Mouse (Mus musculus) embryonic fibroblast, embryonic 13.5 days (primary cell): Measurements from ENCODE around the gene Rbfox3. TPM values are rescaled to one million over a fixed set of nuclear protein-coding genes. Genes with fewer than 3 reads are reported as not detected.

Experiments
- H3K27ac ChIP-seq: 2 replicates; pipeline ENCODE4 v1.5.1; 2012; ENCODE audit warnings: low read length, control low read depth, inconsistent platforms; ENCODE audit not compliant: insufficient read depth
- H3K4me1 ChIP-seq: 2 replicates; pipeline ENCODE4 v1.6.1; 2011; ENCODE audit warnings: low read length; ENCODE audit not compliant: control insufficient read depth, insufficient read depth
- H3K4me3 ChIP-seq: 2 replicates; pipeline ENCODE4 v1.5.1; 2011; ENCODE audit warnings: mild to moderate bottlenecking, control low read depth, low read length; ENCODE audit not compliant: insufficient read depth
- CTCF ChIP-seq: IDR thresholded peaks from 2 replicates; pipeline ENCODE4 v1.5.1; 2011; ENCODE audit warnings: mild to moderate bottlenecking, control low read depth, low read length, moderate library complexity, borderline replicate concordance; ENCODE audit not compliant: insufficient read depth
- POLR2A ChIP-seq: IDR thresholded peaks from 2 replicates; pipeline ENCODE4 v1.6.1; 2011; ENCODE audit warnings: low read depth, mild to moderate bottlenecking, control low read depth, low read length, moderate library complexity
- polyA plus RNA-seq: library from polyadenylated mRNA; stranded (reverse); fragments of >200 nt; gene quantifications from 2 replicates; pipeline ENCODE4 v1.2.4, GENCODE M21; 2011; ENCODE audit warnings: low read depth; ENCODE audit not compliant: missing spikeins, insufficient read length

Gene Rbfox3
- polyA plus RNA-seq, 1 experiment = not detected

DNA sequence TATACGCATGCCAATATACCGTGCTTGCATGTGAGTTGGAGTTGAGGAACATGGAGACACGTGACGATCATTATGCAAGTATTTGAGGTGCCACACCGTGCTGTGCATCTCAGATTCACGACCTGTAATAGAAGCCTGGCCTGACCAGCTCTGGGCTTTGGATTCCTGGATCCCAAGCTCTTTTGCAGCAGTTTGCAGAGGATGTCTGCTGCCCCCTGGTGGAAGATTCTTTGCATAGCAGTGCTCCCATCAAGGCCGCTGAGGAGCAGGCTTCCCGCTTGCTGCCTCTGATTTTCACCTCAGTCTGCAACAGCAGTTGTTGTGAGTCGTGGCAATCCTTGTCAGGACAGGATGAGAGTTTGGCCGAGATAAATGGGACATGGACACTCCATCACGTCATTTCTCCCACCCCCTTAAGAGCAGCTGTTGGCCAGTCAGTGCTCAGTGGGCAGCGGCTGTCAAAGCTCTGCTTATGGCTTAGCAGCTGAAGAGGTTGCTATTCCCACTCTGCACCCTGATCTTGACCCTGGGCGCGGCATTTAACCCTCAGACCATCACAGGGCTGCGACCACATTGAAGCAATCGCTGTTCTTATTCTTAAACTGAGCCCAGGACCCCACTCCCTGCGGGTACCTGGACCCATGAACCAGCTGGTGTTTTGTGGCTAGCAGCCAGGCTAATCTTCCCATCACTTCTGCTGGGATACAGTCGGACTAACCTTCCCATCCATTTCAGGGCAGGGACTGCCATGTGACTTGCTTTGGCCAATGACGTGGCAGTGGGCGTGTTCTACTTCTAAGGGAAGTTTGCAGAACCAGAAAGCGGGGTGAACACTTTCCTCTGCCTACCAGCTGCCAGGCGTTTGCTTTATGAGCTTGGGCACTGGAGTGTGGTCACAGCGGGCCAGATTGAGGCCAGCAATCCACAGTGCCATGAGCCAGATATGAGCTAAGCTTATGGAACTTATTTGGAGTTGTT is 172.3 kb downstream of the Rbfox3 start:
- no peak overlapping the region for H3K27ac ChIP-seq
- TF ChIP-seq POLR2A = no peak
- peak; percentile 73 for TF ChIP-seq CTCF
- no peak overlapping the region for H3K4me3 ChIP-seq
- no peaks in the 10 kb centered on the region for H3K4me1 ChIP-seq

DNA sequence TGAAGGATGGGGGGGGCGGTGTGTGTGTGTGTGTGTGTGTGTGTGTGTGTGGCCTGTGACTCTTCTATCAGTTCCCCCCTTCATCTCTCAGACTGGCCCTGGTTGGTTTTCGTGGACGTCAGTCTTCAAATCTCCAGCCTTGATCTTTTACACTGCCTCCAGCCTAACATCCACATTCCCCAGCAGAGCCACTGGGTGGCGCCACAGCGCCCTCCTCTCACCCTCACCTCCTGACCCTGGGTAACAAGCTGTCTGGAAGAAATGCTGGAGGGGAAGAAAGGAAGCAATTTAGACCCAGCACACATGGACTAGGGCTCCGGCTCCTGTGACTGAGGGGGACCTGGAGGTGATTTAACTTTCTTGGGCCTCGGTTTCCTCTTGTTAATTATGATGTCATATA is 173.1 kb downstream of the Rbfox3 start:
- TF ChIP-seq CTCF (no peak), POLR2A (no peak)
- Histone ChIP-seq H3K4me1 (no peaks in the 10 kb centered on the region), H3K27ac (no peak overlapping the region), H3K4me3 (no peak overlapping the region)

GRCm38 (mm10) chr11:118737821-118738220 is 173.6 kb downstream of the Rbfox3 start:
- no peak overlapping the region for H3K4me3 ChIP-seq
- H3K4me1 ChIP-seq = no peaks in the 10 kb centered on the region
- no peak for TF ChIP-seq POLR2A
- no peak for TF ChIP-seq CTCF
- no peak overlapping the region for H3K27ac ChIP-seq

DNA sequence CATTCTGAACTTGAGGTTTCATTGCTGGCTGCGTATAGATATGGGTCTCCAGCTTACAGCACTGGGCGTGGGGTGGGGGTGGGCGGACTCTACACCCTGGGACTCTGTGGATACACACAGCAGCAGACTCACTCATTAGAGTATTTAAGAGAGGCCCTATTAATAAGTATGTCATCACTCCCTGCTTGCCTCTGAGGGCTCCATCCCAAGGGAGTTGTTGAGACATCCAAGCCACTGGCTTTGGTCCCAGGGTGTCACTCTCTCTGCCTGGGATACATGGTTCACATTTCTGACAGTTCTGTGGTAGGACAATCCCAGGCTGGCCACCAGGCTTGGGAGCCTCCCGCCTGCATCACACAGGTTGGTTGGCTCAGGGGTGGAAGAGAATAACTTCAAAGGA is 174.4 kb downstream of the Rbfox3 start:
- no peak for TF ChIP-seq POLR2A
- TF ChIP-seq CTCF = no peak
- Histone ChIP-seq H3K4me1 (no peaks in the 10 kb centered on the region), H3K27ac (no peak overlapping the region), H3K4me3 (no peak overlapping the region)

DNA sequence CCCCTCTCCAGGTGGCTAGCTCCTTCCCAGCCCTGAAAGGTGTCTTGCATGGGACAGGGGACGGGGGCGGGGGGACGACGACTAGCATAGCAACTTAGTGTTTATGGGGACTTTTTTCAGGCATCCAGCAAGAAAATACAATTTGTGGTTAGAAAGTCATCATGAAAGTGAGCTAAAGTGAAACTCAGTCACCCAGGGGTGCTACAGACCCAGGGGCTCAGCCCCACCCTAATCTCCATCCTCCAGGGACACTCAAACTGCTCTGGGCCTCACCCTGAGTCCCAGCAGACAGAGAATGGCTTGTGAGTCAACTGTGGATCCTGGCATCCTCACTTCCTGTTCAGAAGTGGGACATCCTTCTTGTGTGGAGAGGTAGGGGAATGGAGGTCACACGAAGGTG is 179.7 kb downstream of the Rbfox3 start:
- TF ChIP-seq CTCF = no peak
- Histone ChIP-seq H3K27ac (no peak overlapping the region), H3K4me1 (no peaks in the 10 kb centered on the region; the same call in none of the 2 replicates)

DNA sequence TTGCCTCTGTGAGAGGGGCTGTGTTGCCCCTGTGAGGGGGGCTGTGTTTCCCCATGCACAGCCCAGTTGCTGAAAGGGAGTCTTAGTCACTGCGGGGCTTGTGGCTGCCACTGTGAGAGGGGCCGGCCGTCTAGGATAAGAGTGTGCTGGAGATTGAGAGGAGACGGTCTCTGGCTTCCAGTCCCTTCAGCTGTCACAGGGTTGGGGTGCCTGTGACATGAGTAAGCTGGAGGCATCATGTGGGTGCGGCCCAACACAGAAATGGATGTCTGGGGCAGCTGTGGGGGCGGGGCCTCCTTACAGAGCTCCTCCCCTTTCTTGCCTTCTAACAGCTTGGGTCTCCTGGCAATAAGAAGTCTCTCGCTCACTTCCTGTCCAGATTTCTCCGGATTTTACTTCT is 182.0 kb downstream of the Rbfox3 start:
- no peak for TF ChIP-seq CTCF
- TF ChIP-seq POLR2A = no peak
- no peak overlapping the region for H3K4me3 ChIP-seq
- no peaks in the 10 kb centered on the region; the same call in none of the 2 replicates for H3K4me1 ChIP-seq
- H3K27ac ChIP-seq = no peak overlapping the region

More for the DNA sequence above, 179.7 kb downstream of the Rbfox3 start:
- H3K4me3 ChIP-seq = no peak overlapping the region

- TF ChIP-seq CTCF = no peak
- no peak for TF ChIP-seq POLR2A
- Histone ChIP-seq H3K27ac (no peak overlapping the region), H3K4me3 (no peak overlapping the region), H3K4me1 (no peaks in the 10 kb centered on the region; the same call in none of the 2 replicates)
These were observed 182.6 kb downstream of the Rbfox3 start for GRCm38 (mm10) chr11:118728797-118729196.

- no peak overlapping the region for H3K4me3 ChIP-seq
- H3K27ac ChIP-seq = no peak overlapping the region
- no peaks in the 10 kb centered on the region; the same call in none of the 2 replicates for H3K4me1 ChIP-seq
- TF ChIP-seq CTCF (no peak), POLR2A (no peak)
These were observed 183.3 kb downstream of the Rbfox3 start for GRCm38 (mm10) chr11:118728083-118728551.

DNA sequence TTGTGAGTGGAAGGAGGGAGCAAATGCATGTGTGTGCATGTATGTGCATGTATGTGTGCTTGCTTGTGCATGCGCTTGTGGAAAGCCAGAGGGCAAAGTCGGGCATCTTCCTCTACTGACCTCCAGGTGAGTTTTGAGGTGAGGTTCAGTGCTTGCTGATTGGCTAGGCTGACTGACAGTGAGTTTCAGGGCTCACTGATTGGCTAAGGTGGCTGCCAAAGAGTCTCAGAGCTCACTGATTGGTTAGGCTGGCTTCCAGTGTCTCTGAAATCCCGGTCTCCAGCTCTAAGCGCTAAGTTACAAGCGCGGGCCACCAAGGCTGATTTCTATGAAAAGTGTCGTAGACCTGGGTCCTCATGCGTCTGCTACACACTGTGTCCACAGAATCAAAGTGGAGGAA is 185.0 kb downstream of the Rbfox3 start:
- TF ChIP-seq POLR2A = no peak
- no peak for TF ChIP-seq CTCF
- Histone ChIP-seq H3K27ac (no peak overlapping the region), H3K4me3 (no peak overlapping the region), H3K4me1 (no peaks in the 10 kb centered on the region; the same call in none of the 2 replicates)

DNA sequence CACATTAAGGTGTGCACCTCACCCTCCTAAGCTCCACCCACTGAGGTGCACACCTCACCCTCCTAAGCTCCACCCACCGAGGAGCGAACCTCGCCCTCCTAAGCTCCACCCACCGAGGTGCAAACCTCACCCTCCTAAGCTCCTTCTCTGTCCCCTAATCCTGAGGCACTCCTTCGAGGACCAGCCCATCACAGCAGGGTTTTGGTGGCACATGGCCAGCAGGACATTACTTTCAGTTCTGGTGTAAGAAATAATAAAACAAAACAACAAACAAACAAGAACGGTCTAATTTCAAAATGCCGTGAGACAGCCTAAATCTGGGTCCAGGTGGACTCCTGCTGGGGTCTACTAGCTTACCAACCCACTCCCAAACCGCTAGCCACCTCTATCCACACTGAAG is 187.0 kb downstream of the Rbfox3 start:
- H3K27ac ChIP-seq = no peak overlapping the region
- H3K4me1 ChIP-seq = no peaks in the 10 kb centered on the region; the same call in none of the 2 replicates
- H3K4me3 ChIP-seq = no peak overlapping the region
- TF ChIP-seq CTCF (no peak), POLR2A (no peak)
